Mouse (Mus musculus) megakaryocyte, embryonic 14.5 days (primary cell): ENCODE measurements around the gene Kcnmb2.

ENCODE experiments used
- FLI1 ChIP-seq: IDR thresholded peaks from 2 replicates; pipeline ENCODE4 v1.6.1; 2012; ENCODE audit warnings: low read length, inconsistent platforms, mixed read lengths
- GATA1 ChIP-seq: IDR thresholded peaks from 3 replicates; pipeline ENCODE4 v1.6.1; 2012; ENCODE audit warnings: mixed read lengths, low read length, inconsistent platforms, borderline replicate concordance

DNA sequence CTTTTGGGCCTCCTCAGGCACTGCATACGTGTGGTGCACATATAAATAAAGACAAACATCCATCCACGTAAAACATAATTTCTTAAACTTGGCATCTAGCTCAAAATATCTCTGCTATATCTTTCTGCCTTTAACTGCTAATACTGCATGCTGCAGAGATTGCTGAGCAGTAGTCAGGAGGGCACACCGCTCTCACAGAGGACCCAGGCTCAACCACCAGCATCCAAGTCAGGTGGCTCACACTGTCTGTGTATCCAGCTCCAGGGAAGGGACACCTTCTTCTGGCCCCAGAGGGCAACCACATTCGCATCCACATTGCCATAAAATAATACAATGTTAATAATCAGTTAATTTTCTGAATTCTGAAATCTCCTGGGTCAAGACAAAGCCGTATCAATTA, 241.9 kb downstream of the Kcnmb2 start:
- no peak for TF ChIP-seq GATA1
- TF ChIP-seq FLI1 = no peak
